14 mouse cellular contexts compared by ENCODE assay signal in the genomic region with DNA sequence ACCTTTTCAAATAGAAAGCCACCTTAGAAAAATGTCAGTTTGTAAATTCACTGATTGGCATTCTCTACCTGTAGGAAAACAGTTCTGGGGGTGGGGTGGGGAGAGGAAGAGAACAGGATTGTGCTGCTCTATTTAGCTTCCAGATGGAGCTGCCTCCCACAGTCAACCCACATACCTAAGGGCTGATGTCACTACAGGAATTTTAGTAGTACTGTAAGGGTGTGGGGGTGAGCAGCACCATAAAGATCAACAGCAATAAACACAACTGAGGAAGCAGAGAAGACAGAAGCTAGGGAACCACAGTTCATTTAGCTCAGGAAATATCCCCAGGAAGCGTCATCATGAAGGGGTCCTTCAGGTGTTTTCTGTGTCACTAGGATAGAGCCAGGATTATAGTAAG.
A peak's percentile ranks its signal among the peaks of the same experiment; 100 is the strongest.
DNase-seq lines count a peak whose midpoint lies in the region; ATAC-seq lines count a peak whose summit lies in the region.
"Had no signal": no experiment of that assay in that cellular context is flagged by ENCODE, and none has a peak within 500 bp of the region (broad histone marks: within the 10 kb centered on the region; RNA-seq: fewer than 3 reads in every experiment).

No protein-coding gene starts in this region.

- intact Hi-C loops in gastrocnemius, postnatal 36 days (cut with DNase I), result no loop called here

- peaks cover 13% of the 10 kb centered on the region for H3K4me1 ChIP-seq in heart, embryonic 12.5 days (replicated peaks)
- no peaks in the 10 kb centered on the region; the same call in 1 of the 2 replicates for H3K4me1 ChIP-seq in intestine, embryonic 16.5 days (ENCODE audit: control insufficient read depth, insufficient read depth, low read length)
- H3K4me1 ChIP-seq: embryonic facial prominence, embryonic 15.5 days; hindbrain, embryonic 15.5 days; liver, embryonic 15.5 days had no signal

- no peaks in the 10 kb centered on the region for H3K36me3 ChIP-seq in heart, embryonic 12.5 days
- no peaks in the 10 kb centered on the region for H3K36me3 ChIP-seq in intestine, embryonic 16.5 days (ENCODE audit: control insufficient read depth, insufficient read depth, low read length)
- H3K36me3 ChIP-seq: embryonic facial prominence, embryonic 15.5 days; hindbrain, embryonic 15.5 days; liver, embryonic 15.5 days had no signal

- ATAC-seq in heart, embryonic 12.5 days (ENCODE audit: insufficient number of reproducible peaks, low FRiP score), result peak; percentile 81; the same call in 1 of the 2 replicates
- ATAC-seq in intestine, embryonic 16.5 days, result peak; percentile 87
- ATAC-seq: forebrain, postnatal 0 days had no signal

- no peaks in the 10 kb centered on the region for H3K9me3 ChIP-seq in heart, embryonic 12.5 days (replicated peaks)
- no peaks in the 10 kb centered on the region for H3K9me3 ChIP-seq in intestine, embryonic 16.5 days (ENCODE audit: control insufficient read depth, low read length)
- H3K9me3 ChIP-seq: embryonic facial prominence, embryonic 15.5 days; hindbrain, embryonic 15.5 days; liver, embryonic 15.5 days had no signal

- H3K27ac ChIP-seq in heart, embryonic 12.5 days (ENCODE audit: poor library complexity, severe bottlenecking), result no peak overlapping the region; the same call in 1 of the 2 replicates
- no peak overlapping the region for H3K27ac ChIP-seq in intestine, embryonic 16.5 days (ENCODE audit: low read length)
- H3K27ac ChIP-seq: embryonic facial prominence, embryonic 15.5 days; hindbrain, embryonic 15.5 days; left cerebral cortex, adult 2 months; liver, embryonic 15.5 days had no signal

- H3K27me3 ChIP-seq in heart, embryonic 12.5 days (replicated peaks), result no peaks in the 10 kb centered on the region
- H3K27me3 ChIP-seq in intestine, embryonic 16.5 days (replicated peaks; ENCODE audit: control insufficient read depth, insufficient read depth, low read length), result no peaks in the 10 kb centered on the region
- H3K27me3 ChIP-seq: embryonic facial prominence, embryonic 15.5 days; hindbrain, embryonic 15.5 days; liver, embryonic 15.5 days had no signal

- no peak overlapping the region for H3K9ac ChIP-seq in heart, embryonic 12.5 days
- H3K9ac ChIP-seq in intestine, embryonic 16.5 days (ENCODE audit: low read depth, low read length), result no peak overlapping the region
- H3K9ac ChIP-seq: embryonic facial prominence, embryonic 15.5 days; forebrain, postnatal 0 days; hindbrain, embryonic 15.5 days; liver, embryonic 15.5 days had no signal

- H3K4me3 ChIP-seq in heart, embryonic 12.5 days, result no peak overlapping the region
- H3K4me3 ChIP-seq in intestine, embryonic 16.5 days (ENCODE audit: low read length), result no peak overlapping the region
- H3K4me3 ChIP-seq: embryonic facial prominence, embryonic 15.5 days; hindbrain, embryonic 15.5 days; left cerebral cortex, adult 2 months; liver, embryonic 15.5 days had no signal

- DNase-seq in heart, adult 11 months, result no peak
- DNase-seq in layer of hippocampus, adult 9-11 months, result peak; percentile 67
- DNase-seq in layer of hippocampus, postnatal 25 days (ENCODE audit: extremely low spot score in 1 of 2, low spot score in 1 of 2), result no peak
- peak; percentile 82 for DNase-seq in Muller cell, postnatal 12 days (ENCODE audit: inconsistent ontology term)
- no peak for DNase-seq in gastrocnemius, postnatal 36 days
- no peak for DNase-seq in cerebellum, postnatal 10 days
- DNase-seq: adrenal gland, adult 2 months; forebrain, postnatal 0 days had no signal

- H3K4me2 ChIP-seq in heart, embryonic 12.5 days, result peak overlapping the region; percentile 25; the same call in 1 of the 2 replicates
- H3K4me2 ChIP-seq in intestine, embryonic 16.5 days (ENCODE audit: low read depth, low read length), result no peak overlapping the region
- H3K4me2 ChIP-seq: embryonic facial prominence, embryonic 15.5 days; hindbrain, embryonic 15.5 days; liver, embryonic 15.5 days had no signal

- WGBS in heart, embryonic 12.5 days, result 73% methylated on average over 1 of the region's 1 CpGs
- WGBS in intestine, embryonic 16.5 days, result 66% methylated on average over 1 of the region's 1 CpGs

Comparison
In these comparisons a context has a peak if more than half of its experiments do, and no peak if none do; other contexts are left out.
1. DNase-seq: peak in layer of hippocampus, adult 9-11 months (single experiment) and Muller cell, postnatal 12 days (single experiment); none in heart, adult 11 months (single experiment), layer of hippocampus, postnatal 25 days (0 of 2), gastrocnemius, postnatal 36 days (0 of 2) and cerebellum, postnatal 10 days (0 of 2).